Mouse (Mus musculus): Measurements from ENCODE around the gene Ncoa7. TPM values are rescaled to one million over a fixed set of nuclear protein-coding genes. Genes with fewer than 3 reads are reported as not detected.
"Not testable (repeated sequence)": the region's sequence is repeated elsewhere in the genome, so short reads cannot be mapped to it uniquely, and the experiment has no call there.

Gene Ncoa7
- polyA plus RNA-seq, 1 experiment, result 2.7 TPM

- Histone ChIP-seq H3K79me2 (ENCODE audit: control insufficient read depth, insufficient read depth) (no peaks in the 10 kb centered on the region), H3ac (ENCODE audit: control insufficient read depth, insufficient read length) (no peak overlapping the region), H3K36me3 (ENCODE audit: control insufficient read depth, insufficient read depth) (peaks cover 6% of the 10 kb centered on the region), H3K4me3 (no peak overlapping the region), H3K27me3 (ENCODE audit: control insufficient read depth, insufficient read depth, insufficient read length) (no peaks in the 10 kb centered on the region), H3K4me2 (ENCODE audit: low read depth) (no peak overlapping the region)
- TF ChIP-seq TCF12 (IDR thresholded peaks at IDR 0.05; ENCODE audit: insufficient read depth, poor library complexity, severe bottlenecking) (no peak), MAX (IDR thresholded peaks at IDR 0.05; ENCODE audit: low read depth) (no peak), REST (IDR thresholded peaks at IDR 0.05; ENCODE audit: insufficient read depth, insufficient read length) (no peak), E2F4 (IDR thresholded peaks at IDR 0.05; ENCODE audit: insufficient read depth) (no peak), SRF (IDR thresholded peaks at IDR 0.05; ENCODE audit: control insufficient read depth, insufficient read length, low read depth) (peak; percentile 91)
These were observed 147.5 kb downstream of the Ncoa7 start for GRCm38 (mm10) chr10:30655655-30656054.

- H3K27me3 ChIP-seq (ENCODE audit: control insufficient read depth, insufficient read depth, insufficient read length), result no peaks in the 10 kb centered on the region
- H3K79me2 ChIP-seq (ENCODE audit: control insufficient read depth, insufficient read depth), result no peaks in the 10 kb centered on the region
- TF ChIP-seq TCF3 (IDR thresholded peaks at IDR 0.05; ENCODE audit: insufficient read length, low read depth) (no peak), REST (IDR thresholded peaks at IDR 0.05; ENCODE audit: insufficient read depth, insufficient read length) (no peak), SRF (IDR thresholded peaks at IDR 0.05; ENCODE audit: control insufficient read depth, insufficient read length, low read depth) (no peak), USF1 (IDR thresholded peaks at IDR 0.05; ENCODE audit: low read depth) (no peak), E2F4 (IDR thresholded peaks at IDR 0.05; ENCODE audit: insufficient read depth) (no peak), MYOD1 (IDR thresholded peaks at IDR 0.05; ENCODE audit: control insufficient read depth in 1 of 3, insufficient read length in 2 of 3, low read depth in 2 of 3) (no peak), POLR2AphosphoS2 (IDR thresholded peaks at IDR 0.05; ENCODE audit: insufficient read length, low read depth) (no peak), TCF12 (IDR thresholded peaks at IDR 0.05; ENCODE audit: insufficient read depth, poor library complexity, severe bottlenecking) (no peak), POLR2A (IDR thresholded peaks at IDR 0.05; ENCODE audit: insufficient read length, low read depth) (no peak), MAX (IDR thresholded peaks at IDR 0.05; ENCODE audit: low read depth) (no peak), CEBPB (IDR thresholded peaks at IDR 0.05; ENCODE audit: insufficient read depth, poor library complexity, severe bottlenecking) (no peak), MYOG (IDR thresholded peaks at IDR 0.05; ENCODE audit: control insufficient read depth in 1 of 3, insufficient read depth in 1 of 3, insufficient read length in 2 of 3, low read depth in 2 of 3) (no peak)
- H3K36me3 ChIP-seq (ENCODE audit: control insufficient read depth, insufficient read depth), result no peaks in the 10 kb centered on the region
- no peak overlapping the region for H3ac ChIP-seq (ENCODE audit: control insufficient read depth, insufficient read length)
- H3K4me3 ChIP-seq, result no peak overlapping the region
- no peak overlapping the region for H3K4me2 ChIP-seq (ENCODE audit: low read depth)
These were observed 155.4 kb downstream of the Ncoa7 start for GRCm38 (mm10) chr10:30647681-30648080.

GRCm38 (mm10) chr10:30638216-30638615 is 164.9 kb downstream of the Ncoa7 start:
- Histone ChIP-seq H3K4me2 (ENCODE audit: low read depth) (no peak overlapping the region), H3K27me3 (ENCODE audit: control insufficient read depth, insufficient read depth, insufficient read length) (no peaks in the 10 kb centered on the region), H3K4me3 (no peak overlapping the region), H3ac (ENCODE audit: control insufficient read depth, insufficient read length) (no peak overlapping the region), H3K79me2 (ENCODE audit: control insufficient read depth, insufficient read depth) (no peaks in the 10 kb centered on the region), H3K36me3 (ENCODE audit: control insufficient read depth, insufficient read depth) (no peaks in the 10 kb centered on the region)
- TF ChIP-seq MYOG (IDR thresholded peaks at IDR 0.05; ENCODE audit: control insufficient read depth in 1 of 3, insufficient read depth in 1 of 3, insufficient read length in 2 of 3, low read depth in 2 of 3), result no peak
- no peak for TF ChIP-seq POLR2A (IDR thresholded peaks at IDR 0.05; ENCODE audit: insufficient read length, low read depth)
- no peak for TF ChIP-seq TCF3 (IDR thresholded peaks at IDR 0.05; ENCODE audit: insufficient read length, low read depth)
- no peak for TF ChIP-seq POLR2AphosphoS2 (IDR thresholded peaks at IDR 0.05; ENCODE audit: insufficient read length, low read depth)
- TF ChIP-seq REST (IDR thresholded peaks at IDR 0.05; ENCODE audit: insufficient read depth, insufficient read length), result no peak
- TF ChIP-seq USF1 (IDR thresholded peaks at IDR 0.05; ENCODE audit: low read depth), result no peak
- TF ChIP-seq MYOD1 (IDR thresholded peaks at IDR 0.05; ENCODE audit: control insufficient read depth in 1 of 3, insufficient read length in 2 of 3, low read depth in 2 of 3), result no peak
- no peak for TF ChIP-seq CEBPB (IDR thresholded peaks at IDR 0.05; ENCODE audit: insufficient read depth, poor library complexity, severe bottlenecking)

GRCm38 (mm10) chr10:30636474-30637154 is 166.5 kb downstream of the Ncoa7 start:
- not testable (repeated sequence) for H3K27me3 ChIP-seq (ENCODE audit: control insufficient read depth, insufficient read depth, insufficient read length); H3ac ChIP-seq (ENCODE audit: control insufficient read depth, insufficient read length); H3K79me2 ChIP-seq (ENCODE audit: control insufficient read depth, insufficient read depth); H3K4me2 ChIP-seq (ENCODE audit: low read depth); H3K4me3 ChIP-seq; H3K36me3 ChIP-seq (ENCODE audit: control insufficient read depth, insufficient read depth)

GRCm38 (mm10) chr10:30632718-30633117 is 170.4 kb downstream of the Ncoa7 start:
- H3K4me3 ChIP-seq, result no peak overlapping the region
- H3K79me2 ChIP-seq (ENCODE audit: control insufficient read depth, insufficient read depth), result no peaks in the 10 kb centered on the region
- TF ChIP-seq MYOG (IDR thresholded peaks at IDR 0.05; ENCODE audit: control insufficient read depth in 1 of 3, insufficient read depth in 1 of 3, insufficient read length in 2 of 3, low read depth in 2 of 3) (no peak), E2F4 (IDR thresholded peaks at IDR 0.05; ENCODE audit: insufficient read depth) (no peak), REST (IDR thresholded peaks at IDR 0.05; ENCODE audit: insufficient read depth, insufficient read length) (no peak), MAX (IDR thresholded peaks at IDR 0.05; ENCODE audit: low read depth) (no peak), TCF3 (IDR thresholded peaks at IDR 0.05; ENCODE audit: insufficient read length, low read depth) (no peak), MYOD1 (IDR thresholded peaks at IDR 0.05; ENCODE audit: control insufficient read depth in 1 of 3, insufficient read length in 2 of 3, low read depth in 2 of 3) (no peak)
- no peak overlapping the region for H3K4me2 ChIP-seq (ENCODE audit: low read depth)
- no peaks in the 10 kb centered on the region for H3K36me3 ChIP-seq (ENCODE audit: control insufficient read depth, insufficient read depth)
- H3K27me3 ChIP-seq (ENCODE audit: control insufficient read depth, insufficient read depth, insufficient read length), result no peaks in the 10 kb centered on the region
- H3ac ChIP-seq (ENCODE audit: control insufficient read depth, insufficient read length), result no peak overlapping the region

All from myocyte (in vitro differentiated cells).